Mouse (Mus musculus) ES-E14 (cell line): ENCODE measurements around the gene Kcnh3. TPM values are rescaled to one million over a fixed set of nuclear protein-coding genes. Genes with fewer than 3 reads are reported as not detected.

Experiments
- DNase-seq: peaks from one replicate; pipeline ENCODE4 v3.0.0-alpha.2; 2013; ENCODE audit warnings: low read depth, low spot score
- H3K27ac ChIP-seq: 2 replicates; pipeline ENCODE4 v1.5.1; 2012; ENCODE audit warnings: low read depth, mild to moderate bottlenecking, low read length, moderate library complexity, mixed read lengths; ENCODE audit not compliant: poor library complexity, insufficient read depth, severe bottlenecking
- H3K36me3 ChIP-seq: 2 replicates; pipeline ENCODE4 v1.6.1; 2012; ENCODE audit warnings: mild to moderate bottlenecking, low read length, moderate library complexity, mixed read lengths; ENCODE audit not compliant: control insufficient read depth, poor library complexity, insufficient read depth, severe bottlenecking
- H3K4me1 ChIP-seq, 2 experiments: fragments of 150-350 bp in 1 of 2; sonication (generic) in 1 of 2; 2 replicates each; pipeline ENCODE4 v1.6.1; 2012; ENCODE audit warnings: low read length in 2 of 2, mild to moderate bottlenecking in 1 of 2, mixed read lengths in 1 of 2; ENCODE audit not compliant: control insufficient read depth in 2 of 2, insufficient read depth in 2 of 2, poor library complexity in 1 of 2
- H3K4me3 ChIP-seq, 2 experiments: fragments of 150-350 bp in 1 of 2; sonication (generic) in 1 of 2; 2 replicates each; pipeline ENCODE4 v1.5.1; 2012; ENCODE audit warnings: low read length in 2 of 2, low read depth in 1 of 2, mild to moderate bottlenecking in 1 of 2, mixed read lengths in 1 of 2; ENCODE audit not compliant: insufficient read depth in 1 of 2, poor library complexity in 1 of 2, severe bottlenecking in 1 of 2
- H3K9ac ChIP-seq: 2 replicates; pipeline ENCODE4 v1.6.1; 2012; ENCODE audit warnings: low read depth, mild to moderate bottlenecking, low read length, mixed read lengths; ENCODE audit not compliant: poor library complexity, insufficient read depth, severe bottlenecking
- H3K9me3 ChIP-seq: fragments of 150-350 bp; sonication (generic); 2 replicates; pipeline ENCODE4 v1.6.1; 2012; ENCODE audit warnings: low read depth, mild to moderate bottlenecking, low read length; ENCODE audit not compliant: control insufficient read depth, insufficient read depth
- CHD2 ChIP-seq: IDR thresholded peaks from 2 replicates; pipeline ENCODE4 v1.6.1; 2014; ENCODE audit warnings: mild to moderate bottlenecking, low read depth, low read length, inconsistent platforms
- HCFC1 ChIP-seq: IDR thresholded peaks from 2 replicates; pipeline ENCODE4 v1.6.1; 2012; ENCODE audit warnings: low read length, inconsistent platforms, borderline replicate concordance; ENCODE audit not compliant: insufficient read depth
- MAFK ChIP-seq: IDR thresholded peaks from 2 replicates; pipeline ENCODE4 v1.6.1; 2014; ENCODE audit warnings: mild to moderate bottlenecking, low read depth, low read length, inconsistent platforms; ENCODE audit not compliant: insufficient read depth
- ZC3H11A ChIP-seq: IDR thresholded peaks from 2 replicates; pipeline ENCODE4 v1.6.1; 2012; ENCODE audit warnings: low read depth, mild to moderate bottlenecking, inconsistent platforms, low read length, borderline replicate concordance
- ZNF384 ChIP-seq: IDR thresholded peaks from 2 replicates; pipeline ENCODE4 v1.6.1; 2012; ENCODE audit warnings: low read depth, low read length, inconsistent platforms
- in situ Hi-C, 2 experiments: fragments of 600-800 bp; cut with MboI; formaldehyde crosslinking; loops; one replicate each; pipeline ENCODE4 v1.15.1; 2025; ENCODE audit warnings: low sequenced_read_pairs in 2 of 2, inconsistent platforms in 1 of 2; ENCODE audit not compliant: unreplicated experiment in 2 of 2
- total RNA-seq: library from RNA; depleted of rRNA; stranded (reverse); fragments of 300-350 nt; gene quantifications from 2 replicates; pipeline ENCODE4 v1.2.3, GENCODE M21; 2012

Kcnh3 gene
- total RNA-seq, 1 experiment, result 2.9 TPM

GRCm38 (mm10) chr15:99255241-99255749, 30.6 kb downstream of the Kcnh3 start:
- Histone ChIP-seq H3K4me1 (peaks cover 12 to 30% of the 10 kb centered on the region in 2 experiments), H3K27ac (no peak overlapping the region), H3K36me3 (no peaks in the 10 kb centered on the region; the same call in 1 of the 2 replicates), H3K4me3 (no peak overlapping the region), H3K9me3 (no peaks in the 10 kb centered on the region), H3K9ac (no peak overlapping the region)
- no peak for DNase-seq
- in situ Hi-C loops, result no loop called here
- TF ChIP-seq ZNF384 (no peak), ZC3H11A (no peak), HCFC1 (no peak), CHD2 (no peak), MAFK (no peak)

GRCm38 (mm10) chr15:99259167-99259729, 34.6 kb downstream of the Kcnh3 start:
- Histone ChIP-seq H3K27ac (no peak overlapping the region), H3K9ac (no peak overlapping the region), H3K36me3 (no peaks in the 10 kb centered on the region; the same call in 1 of the 2 replicates), H3K9me3 (no peaks in the 10 kb centered on the region), H3K4me1 (peaks cover 19 to 24% of the 10 kb centered on the region in 2 experiments), H3K4me3 (peak overlapping the region in 1 of 2 experiments; percentile 35; a peak in 2 of 4 replicates)
- TF ChIP-seq CHD2 (no peak), ZNF384 (no peak), ZC3H11A (no peak), MAFK (no peak)
- DNase-seq, result no peak
- in situ Hi-C loops, result no loop called here

GRCm38 (mm10) chr15:99259730-99260252, 35.1 kb downstream of the Kcnh3 start:
- DNase-seq, result peak; percentile 77
- Histone ChIP-seq H3K27ac (peak overlapping the region; percentile 45; the same call in 1 of the 2 replicates), H3K4me1 (peaks cover 14 to 22% of the 10 kb centered on the region in 2 experiments; a peak in 3 of 4 replicates), H3K9ac (peak overlapping the region; percentile 64; the same call in 1 of the 2 replicates), H3K9me3 (no peaks in the 10 kb centered on the region), H3K4me3 (peak overlapping the region; percentile 46 to 48; a peak in 3 of 4 replicates), H3K36me3 (no peaks in the 10 kb centered on the region; the same call in 1 of the 2 replicates)
- in situ Hi-C loops, result no loop called here
- TF ChIP-seq CHD2 (no peak), ZNF384 (no peak), MAFK (no peak), ZC3H11A (no peak), HCFC1 (no peak)

- H3K9ac ChIP-seq, result no peak overlapping the region
- no peak overlapping the region for H3K4me3 ChIP-seq
- DNase-seq, result no peak
- TF ChIP-seq CHD2 (no peak), HCFC1 (no peak), ZC3H11A (no peak), ZNF384 (no peak), MAFK (no peak)
- no peaks in the 10 kb centered on the region for H3K9me3 ChIP-seq
- in situ Hi-C loops, result no loop called here
- H3K27ac ChIP-seq, result no peak overlapping the region
- H3K36me3 ChIP-seq, result no peaks in the 10 kb centered on the region
- peaks cover 17 to 19% of the 10 kb centered on the region in 2 experiments; a peak in 3 of 4 replicates for H3K4me1 ChIP-seq
Measured at GRCm38 (mm10) chr15:99262702-99263101, 38.0 kb downstream of the Kcnh3 start.
